8 mouse cellular contexts compared by ENCODE assay signal in the genomic region with DNA sequence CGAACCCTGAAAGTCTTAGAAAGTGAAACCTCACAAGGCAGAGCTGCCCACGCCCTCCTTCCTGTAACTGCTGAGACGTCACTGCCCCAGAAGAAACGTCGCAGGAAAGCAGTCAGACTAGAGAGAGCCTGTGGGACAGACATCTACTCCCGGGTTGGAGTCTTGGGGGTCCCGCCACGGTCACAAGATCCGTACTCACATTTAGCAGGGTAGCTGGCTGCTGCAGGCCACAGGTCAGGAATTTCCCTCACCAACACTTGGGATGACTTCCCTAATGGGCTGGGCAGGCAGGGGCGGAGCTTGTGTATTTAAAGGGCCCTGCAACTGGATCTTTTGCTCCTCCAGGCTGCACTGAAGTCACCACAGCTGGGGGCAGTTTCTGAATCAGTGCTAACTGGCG. TPM values are rescaled to one million over a fixed set of nuclear protein-coding genes. Genes with fewer than 3 reads are reported as not detected.
DNase-seq lines count a peak whose midpoint lies in the region; ATAC-seq and TF ChIP-seq lines count a peak whose summit lies in the region.

A gene (minus strand): TSS at position 302 of the 400 bp plus-strand sequence.

- 16% methylated on average over 11 of the region's 11 CpGs for WGBS in intestine, embryonic 15.5 days
- 17% methylated on average over 11 of the region's 11 CpGs for WGBS in liver, postnatal 0 days (ENCODE audit: insufficient replicate concordance)
- 63% methylated on average over 11 of the region's 11 CpGs for WGBS in neural tube, embryonic 13.5 days

- TF ChIP-seq CTCF in liver, postnatal 0 days (IDR thresholded peaks at IDR 0.05; ENCODE audit: low read depth), result no peak

- no peaks in the 10 kb centered on the region for H3K9me3 ChIP-seq in intestine, embryonic 15.5 days
- no peaks in the 10 kb centered on the region for H3K9me3 ChIP-seq in liver, postnatal 0 days (ENCODE audit: low read length)
- H3K9me3 ChIP-seq in neural tube, embryonic 13.5 days, result no peaks in the 10 kb centered on the region

- peak within 1 kb of the TSS; percentile 87 for H3K4me2 ChIP-seq in intestine, embryonic 15.5 days (replicated peaks)
- H3K4me2 ChIP-seq in liver, postnatal 0 days (ENCODE audit: low read depth, low read length), result peak within 1 kb of the TSS; percentile 84
- peak within 1 kb of the TSS; percentile 92 for H3K4me2 ChIP-seq in neural tube, embryonic 13.5 days

- H3K27ac ChIP-seq in intestine, embryonic 15.5 days, result peak within 1 kb of the TSS; percentile 66; the same call in 1 of the 2 replicates
- peak within 1 kb of the TSS; percentile 87 for H3K27ac ChIP-seq in liver, postnatal 0 days (ENCODE audit: low read depth)
- no peak within 1 kb of the TSS for H3K27ac ChIP-seq in neural tube, embryonic 13.5 days (replicated peaks)

- H3K36me3 ChIP-seq in intestine, embryonic 15.5 days, result peaks cover 9% of the 10 kb centered on the region; the same call in 1 of the 2 replicates
- H3K36me3 ChIP-seq in liver, postnatal 0 days (replicated peaks; ENCODE audit: insufficient read depth, low read length), result peaks cover 8% of the 10 kb centered on the region; the same call in 1 of the 2 replicates
- peaks cover 38% of the 10 kb centered on the region for H3K36me3 ChIP-seq in neural tube, embryonic 13.5 days

- ATAC-seq in intestine, embryonic 15.5 days, result 0 out of 2 replicates have a peak, but pooled peaks have one; percentile 16
- ATAC-seq in liver, postnatal 0 days, result no peak
- ATAC-seq in neural tube, embryonic 13.5 days (ENCODE audit: low read depth), result no peak

- no peaks in the 10 kb centered on the region for H3K27me3 ChIP-seq in intestine, embryonic 15.5 days (replicated peaks)
- no peaks in the 10 kb centered on the region for H3K27me3 ChIP-seq in liver, postnatal 0 days (ENCODE audit: insufficient read depth, low read length)
- H3K27me3 ChIP-seq in neural tube, embryonic 13.5 days, result no peaks in the 10 kb centered on the region

- no peak for TF ChIP-seq EP300 in liver, postnatal 0 days (IDR thresholded peaks at IDR 0.05; ENCODE audit: low read depth)

- peaks cover 42% of the 10 kb centered on the region for H3K4me1 ChIP-seq in intestine, embryonic 15.5 days (replicated peaks)
- peaks cover 39% of the 10 kb centered on the region for H3K4me1 ChIP-seq in liver, postnatal 0 days (ENCODE audit: insufficient read depth)
- peaks cover 50% of the 10 kb centered on the region for H3K4me1 ChIP-seq in neural tube, embryonic 13.5 days (replicated peaks)

- peak within 1 kb of the TSS; percentile 59 for H3K9ac ChIP-seq in intestine, embryonic 15.5 days
- H3K9ac ChIP-seq in liver, postnatal 0 days (replicated peaks), result peak within 1 kb of the TSS; percentile 73
- H3K9ac ChIP-seq in neural tube, embryonic 13.5 days, result peak within 1 kb of the TSS; percentile 52

- peak; percentile 79 for DNase-seq in 416B (ENCODE audit: low read depth)
- DNase-seq in R1 (ENCODE audit: low read depth, low spot score), result peak; percentile 83
- DNase-seq in embryo, embryonic 10.5 days (ENCODE audit: low spot score), result peak; percentile 70
- DNase-seq in gonadal fat pad, adult 2 months (ENCODE audit: low read depth), result no peak
- DNase-seq in liver, postnatal 0 days, result peak; percentile 72
- no peak for DNase-seq in frontal cortex, postnatal 25 days (ENCODE audit: low spot score in 2 of 2)

- H3K4me3 ChIP-seq in intestine, embryonic 15.5 days (replicated peaks), result peak within 1 kb of the TSS; percentile 52
- H3K4me3 ChIP-seq in liver, postnatal 0 days (ENCODE audit: low read depth, low read length), result peak within 1 kb of the TSS; percentile 70
- peak within 1 kb of the TSS; percentile 79 for H3K4me3 ChIP-seq in neural tube, embryonic 13.5 days

RNA-seq across cellular contexts. Expression of the gene that starts here (rescaled TPM):
- polyA plus RNA-seq in gonadal fat pad, adult 2 months (2012; rRNA removed), result 84.9 and 85.3 TPM in 2 replicates
- polyA plus RNA-seq in intestine, embryonic 15.5 days (2015; fragmentation: Nextera tagmentation; extraction: Ambion mirVana), result 58.3 and 59.2 TPM in 2 replicates
- 10.5 and 10.9 TPM in 2 replicates for polyA plus RNA-seq in liver, postnatal 0 days (2015; fragmentation: Nextera tagmentation; extraction: Ambion mirVana)
- polyA plus RNA-seq in neural tube, embryonic 13.5 days (2015; fragmentation: Nextera tagmentation; extraction: Ambion mirVana), result 6.6 and 7.2 TPM in 2 replicates

Comparison
In these comparisons a context has a peak if more than half of its experiments do, and no peak if none do; other contexts are left out.
1. DNase-seq: peak in 416B (single experiment), R1 (single experiment), embryo, embryonic 10.5 days (single experiment) and liver, postnatal 0 days (single experiment); none in gonadal fat pad, adult 2 months (single experiment) and frontal cortex, postnatal 25 days (0 of 2).
2. Peak in every context shown above with its lines, with median percentiles within 50 percentile points of each other: H3K4me2 ChIP-seq, H3K4me3 ChIP-seq and H3K9ac ChIP-seq.